Mouse (Mus musculus) lung, adult 2 months (tissue): ENCODE measurements around the gene Rtbdn.

ENCODE experiments used
- CTCF ChIP-seq: fragments of 200-500 bp; IDR thresholded peaks from 2 replicates; pipeline ENCODE4 v1.5.1; 2011; ENCODE audit warnings: mild to moderate bottlenecking, low read length, control low read depth; ENCODE audit not compliant: insufficient read depth
- POLR2A ChIP-seq: fragments of 200-500 bp; IDR thresholded peaks from 2 replicates; pipeline ENCODE4 v1.6.1; 2011; ENCODE audit warnings: low read depth, mild to moderate bottlenecking, control low read depth, low read length, borderline replicate concordance; ENCODE audit errors: extremely low read depth

DNA sequence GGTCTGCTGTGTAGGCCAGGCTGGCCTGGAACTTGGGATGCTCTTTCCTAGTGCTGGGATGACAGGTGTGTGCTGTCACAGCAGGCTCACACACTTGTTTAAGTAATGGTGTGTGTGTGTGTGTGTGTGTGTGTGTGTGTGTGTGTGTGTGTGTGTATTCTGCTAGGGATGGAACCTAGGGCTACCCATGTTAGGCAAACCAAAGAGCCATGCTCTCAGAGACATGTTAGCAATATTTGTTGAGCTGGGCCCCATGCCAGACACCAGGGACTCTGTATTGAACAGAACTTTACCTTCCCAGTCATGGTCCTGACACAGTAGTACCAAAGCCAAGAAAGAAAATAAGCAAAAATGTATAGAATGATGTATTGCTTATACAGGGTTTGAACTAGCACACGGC lies 19.3 kb upstream of the Rtbdn start:
- TF ChIP-seq POLR2A (no peak), CTCF (no peak)
